Mouse (Mus musculus) lung, postnatal 10 days (tissue): ENCODE data around the gene Stk4.
"Not testable (repeated sequence)": the region's sequence is repeated elsewhere in the genome, so short reads cannot be mapped to it uniquely, and the experiment has no call there.

Experiments used
- DNase-seq: peaks from one replicate; pipeline ENCODE4 v3.0.0; 2021

The Stk4 gene

GRCm38 (mm10) chr2:164070142-164070764 is at the start of gene Stk4:
Stk4 (plus strand) TSS chr2:164070322.
- DNase-seq: no peak

DNA sequence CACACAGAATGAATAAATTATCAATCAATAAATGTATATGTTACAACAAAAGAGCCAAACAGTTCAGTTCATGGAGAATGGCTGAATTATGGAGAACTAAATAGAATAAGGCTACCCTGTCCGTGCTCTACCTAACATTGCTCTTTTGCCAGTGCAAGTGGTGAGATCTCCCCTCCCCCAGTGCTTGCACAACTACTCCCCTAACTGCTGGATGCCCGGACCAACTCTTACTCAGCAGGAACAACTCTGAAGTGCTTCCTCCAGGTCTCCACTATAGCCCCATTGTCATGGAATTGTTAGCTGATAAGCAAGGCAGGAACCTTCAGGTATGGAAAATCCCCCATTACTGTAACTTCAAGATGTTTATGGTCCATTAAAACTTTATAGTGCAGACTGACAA is 48.0 kb upstream of the Stk4 start:
- DNase-seq: no peak

- DNase-seq: no peak
These were observed 45.0 kb upstream of the Stk4 start, which contains the start of gene Pabpc1l for GRCm38 (mm10) chr2:164025150-164025549. Pabpc1l (plus strand) TSS chr2:164025450.

- no peak for DNase-seq
These were observed 39.0 kb upstream of the Stk4 start for GRCm38 (mm10) chr2:164031147-164031546.

DNA sequence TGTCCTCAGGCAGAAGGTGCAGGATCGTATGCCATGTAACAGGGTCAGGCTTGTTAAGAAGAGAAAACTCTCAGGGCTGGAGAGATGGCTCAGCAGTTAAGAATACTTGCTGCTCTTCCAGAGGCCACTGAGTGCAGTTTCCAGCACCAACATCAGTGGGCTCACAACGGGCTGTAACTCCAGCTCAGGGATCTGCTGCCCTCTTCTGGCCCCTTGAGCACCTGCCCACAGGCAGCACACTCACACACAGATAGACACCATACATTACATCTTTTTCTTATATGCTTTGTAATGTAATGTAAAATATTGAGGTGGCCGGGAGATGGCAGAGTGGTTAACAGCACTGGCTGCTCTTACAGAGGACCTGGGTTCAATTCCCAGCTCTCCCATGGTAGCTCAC is 37.1 kb upstream of the Stk4 start:
- DNase-seq: no peak

- no peak for DNase-seq
These were observed 33.6 kb upstream of the Stk4 start for GRCm38 (mm10) chr2:164036520-164037019.

DNA sequence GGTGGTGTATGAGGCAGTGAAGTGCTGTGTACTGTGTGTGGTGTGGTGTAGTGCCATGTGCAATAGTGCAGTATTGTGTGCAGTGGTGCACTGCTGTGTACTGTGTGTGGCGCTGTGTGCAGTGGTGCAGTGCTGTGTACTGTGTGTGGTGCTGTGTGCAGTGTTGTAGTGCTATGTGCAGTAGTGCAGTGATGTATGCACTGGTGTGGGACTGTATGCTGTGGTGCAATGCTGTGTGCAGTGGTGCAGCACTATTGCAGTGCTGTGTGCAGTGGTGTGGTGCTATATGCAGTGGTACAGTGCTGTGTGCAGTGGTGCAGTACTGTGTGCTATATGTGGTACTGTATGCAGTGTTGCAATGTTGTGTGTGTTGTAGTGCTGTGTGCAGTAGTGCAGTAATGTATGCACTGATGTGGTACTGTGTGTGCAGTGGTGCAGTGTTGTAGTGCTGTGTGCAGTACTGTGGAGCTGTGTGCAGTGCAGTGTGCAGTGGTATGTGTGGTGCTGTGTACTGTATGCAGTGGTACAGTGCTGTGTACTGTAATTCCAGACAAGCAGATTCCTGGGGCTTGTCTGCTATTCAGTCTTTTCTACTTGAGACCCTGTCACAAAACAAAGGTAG is 31.6 kb upstream of the Stk4 start:
- DNase-seq: no peak

- peak; percentile 18 for DNase-seq
These were observed 29.2 kb upstream of the Stk4 start for GRCm38 (mm10) chr2:164040949-164041348.

DNA sequence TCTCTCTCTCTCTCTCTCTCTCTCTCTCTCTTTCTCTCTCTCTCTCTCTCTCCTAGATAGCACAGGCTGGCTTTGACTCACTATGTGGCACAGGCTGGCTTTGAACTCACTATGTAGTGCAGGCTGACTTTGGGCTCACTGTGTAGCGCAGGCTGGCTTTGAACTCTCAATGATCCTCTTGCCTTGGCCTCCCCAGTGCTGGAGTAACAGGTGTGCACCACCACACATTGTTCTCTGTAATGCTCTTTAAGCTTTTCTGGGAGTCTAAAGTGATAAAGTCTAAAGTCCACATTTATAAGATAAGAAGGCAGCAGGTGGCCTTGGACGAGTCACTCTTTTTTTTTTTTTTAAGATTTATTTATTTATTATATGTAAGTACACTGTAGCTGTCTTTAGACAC is 28.6 kb upstream of the Stk4 start:
- DNase-seq: no peak

- DNase-seq: peak; percentile 31
These were observed 22.9 kb upstream of the Stk4 start for GRCm38 (mm10) chr2:164047197-164047690.

GRCm38 (mm10) chr2:164053767-164054166 is 16.4 kb upstream of the Stk4 start:
- DNase-seq: peak; percentile 21

DNA sequence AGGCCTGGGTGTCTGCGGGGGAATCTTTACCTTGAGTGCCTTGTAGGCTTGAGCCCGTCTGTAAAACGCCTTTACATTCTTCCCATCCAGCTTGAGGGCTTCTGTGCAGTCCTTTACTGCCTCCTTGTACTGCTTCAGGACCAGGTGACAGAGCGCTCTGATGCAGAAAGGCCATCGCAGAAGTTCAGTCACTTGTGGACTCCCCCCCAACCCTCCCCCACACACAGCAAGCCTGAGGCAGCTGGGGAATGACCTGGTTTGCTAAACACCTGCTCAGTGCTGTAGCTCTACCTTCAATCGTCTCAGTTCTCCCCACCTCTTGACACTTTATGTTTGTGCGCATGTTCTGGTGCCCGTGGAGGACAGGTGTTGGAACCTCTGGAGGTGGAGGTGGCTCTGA is 15.5 kb upstream of the Stk4 start:
- DNase-seq: no peak

- DNase-seq: no peak
These were observed 10.4 kb upstream of the Stk4 start for GRCm38 (mm10) chr2:164059634-164060235.

GRCm38 (mm10) chr2:164070765-164071436 is 779 bp downstream of the Stk4 start, which contains the start of gene Tomm34:
Tomm34 (minus strand) TSS chr2:164071169.
- peak; percentile 99 for DNase-seq

DNA sequence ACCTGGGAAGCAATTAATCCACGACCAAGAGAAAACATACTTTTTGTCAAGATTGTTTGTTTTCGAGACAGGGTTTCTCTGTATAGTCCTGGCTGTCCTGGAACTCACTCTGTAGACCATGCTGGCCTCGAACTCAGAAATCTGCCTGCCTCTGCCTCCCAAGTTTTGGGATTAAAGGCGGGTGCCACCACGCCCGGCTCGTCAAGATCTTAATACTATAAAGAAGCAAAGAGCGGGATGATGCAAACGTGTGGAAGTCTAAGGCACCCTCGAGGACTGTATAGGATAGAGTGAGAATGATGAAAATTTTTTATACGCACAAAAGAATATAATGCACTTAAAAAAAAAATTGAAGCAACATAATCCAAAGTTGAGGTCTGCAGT is 1.3 kb downstream of the Stk4 start:
- DNase-seq: not testable (repeated sequence)

DNA sequence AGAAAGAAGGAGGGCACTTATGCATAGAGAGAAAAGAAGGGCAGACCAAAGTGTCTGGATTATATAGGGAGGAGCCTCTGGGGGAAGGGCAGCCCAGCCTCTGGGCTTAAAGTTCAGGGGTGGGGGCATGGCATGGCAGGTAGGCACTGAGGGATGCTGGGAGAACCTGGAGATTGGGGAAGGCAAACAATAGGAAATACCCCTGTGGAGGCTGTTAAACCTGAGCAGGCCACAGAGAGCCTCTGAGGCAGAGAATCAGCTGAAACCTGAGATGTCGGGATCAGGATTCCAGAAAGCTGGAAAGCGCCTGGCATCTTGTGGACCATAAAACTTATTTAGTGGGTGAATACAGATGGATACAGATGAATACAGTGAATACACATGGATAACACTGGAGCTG is 2.0 kb downstream of the Stk4 start:
- DNase-seq: no peak

- no peak for DNase-seq
These were observed 3.0 kb downstream of the Stk4 start for GRCm38 (mm10) chr2:164073120-164073519.

- DNase-seq: peak; percentile 99
These were observed 3.9 kb downstream of the Stk4 start for GRCm38 (mm10) chr2:164073918-164074578.

- no peak for DNase-seq
These were observed 5.0 kb downstream of the Stk4 start for GRCm38 (mm10) chr2:164075088-164075487.

- DNase-seq: no peak
These were observed 6.8 kb downstream of the Stk4 start for GRCm38 (mm10) chr2:164076874-164077425.

DNA sequence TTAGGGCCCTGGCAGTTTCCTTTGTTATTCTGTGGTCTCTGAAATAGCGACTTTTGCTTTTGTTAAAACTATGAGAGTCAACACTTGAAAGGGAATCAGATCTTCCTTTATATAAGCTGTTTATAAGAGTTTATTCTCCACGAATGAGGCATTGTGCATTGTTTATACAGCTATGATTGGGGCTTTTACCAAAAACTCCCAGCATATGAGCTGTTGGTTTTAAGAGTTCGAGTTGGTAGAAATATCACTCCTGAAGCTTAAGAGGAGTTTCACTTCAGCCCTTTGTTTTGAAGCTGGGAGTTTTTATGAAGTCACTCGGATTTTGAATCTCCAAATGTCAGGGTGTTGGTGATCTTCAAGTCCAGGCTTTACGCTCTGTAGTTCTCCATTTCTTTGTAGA is 7.8 kb downstream of the Stk4 start:
- DNase-seq: peak; percentile 35

DNA sequence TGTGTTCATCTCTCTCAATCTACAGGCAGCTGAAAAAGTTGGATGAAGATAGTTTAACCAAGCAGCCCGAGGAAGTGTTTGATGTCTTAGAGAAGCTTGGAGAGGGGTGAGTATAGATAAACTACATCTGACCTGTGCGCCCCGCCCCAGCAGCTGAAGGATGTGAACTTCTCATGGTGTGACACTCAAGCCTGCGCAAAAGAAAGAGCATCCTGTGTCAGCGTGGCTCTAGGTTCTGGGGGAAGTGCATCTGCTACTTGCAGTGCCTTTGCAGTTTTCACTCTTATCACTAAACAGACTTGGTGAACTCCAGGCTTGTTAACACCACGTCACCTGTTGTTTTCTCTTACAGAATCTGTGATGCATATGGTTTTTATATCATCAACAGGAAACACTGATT is 9.4 kb downstream of the Stk4 start:
- peak; percentile 24 for DNase-seq

GRCm38 (mm10) chr2:164081577-164081976 is 11.5 kb downstream of the Stk4 start:
- DNase-seq: no peak
